Mouse (Mus musculus): Measurements from ENCODE around the gene Aldh8a1.
"Not testable (repeated sequence)": the region's sequence is repeated elsewhere in the genome, so short reads cannot be mapped to it uniquely, and the experiment has no call there.

Gene Aldh8a1

GRCm38 (mm10) chr10:21367481-21367880, 9.6 kb upstream of the Aldh8a1 start:
- no peak for DNase-seq (ENCODE audit: low spot score)

- DNase-seq (ENCODE audit: low spot score), result no peak
Observed at GRCm38 (mm10) chr10:21369586-21369985, 7.5 kb upstream of the Aldh8a1 start.

GRCm38 (mm10) chr10:21372271-21372670, 4.8 kb upstream of the Aldh8a1 start:
- no peak for DNase-seq (ENCODE audit: low spot score)

- peak; percentile 4 for DNase-seq (ENCODE audit: low spot score)
Observed at GRCm38 (mm10) chr10:21378196-21378944, 1.3 kb downstream of the Aldh8a1 start.

GRCm38 (mm10) chr10:21382914-21383313, 5.8 kb downstream of the Aldh8a1 start:
- peak; percentile 68 for DNase-seq (ENCODE audit: low spot score)

- DNase-seq (ENCODE audit: low spot score), result no peak
Observed at GRCm38 (mm10) chr10:21385111-21385663, 8.1 kb downstream of the Aldh8a1 start.

- DNase-seq (ENCODE audit: low spot score), result no peak
Observed at GRCm38 (mm10) chr10:21389075-21389474, 12.0 kb downstream of the Aldh8a1 start.

GRCm38 (mm10) chr10:21390440-21390839, 13.3 kb downstream of the Aldh8a1 start:
- DNase-seq (ENCODE audit: low spot score), result no peak

- no peak for DNase-seq (ENCODE audit: low spot score)
Observed at GRCm38 (mm10) chr10:21391286-21391685, 14.2 kb downstream of the Aldh8a1 start.

GRCm38 (mm10) chr10:21393390-21393789, 16.3 kb downstream of the Aldh8a1 start:
- DNase-seq (ENCODE audit: low spot score), result no peak

GRCm38 (mm10) chr10:21395426-21396139, 18.5 kb downstream of the Aldh8a1 start:
- DNase-seq (ENCODE audit: low spot score), result no peak

- not testable (repeated sequence) for DNase-seq (ENCODE audit: low spot score)
Observed at GRCm38 (mm10) chr10:21398873-21399425, 21.9 kb downstream of the Aldh8a1 start.

- DNase-seq (ENCODE audit: low spot score), result no peak
Observed at GRCm38 (mm10) chr10:21399622-21400021, 22.5 kb downstream of the Aldh8a1 start.

- DNase-seq (ENCODE audit: low spot score), result no peak
Observed at GRCm38 (mm10) chr10:21400031-21400430, 22.9 kb downstream of the Aldh8a1 start.

- DNase-seq (ENCODE audit: low spot score), result no peak
Observed at GRCm38 (mm10) chr10:21400453-21400852, 23.4 kb downstream of the Aldh8a1 start.

GRCm38 (mm10) chr10:21401259-21401658, 24.2 kb downstream of the Aldh8a1 start:
- no peak for DNase-seq (ENCODE audit: low spot score)

- no peak for DNase-seq (ENCODE audit: low spot score)
Observed at GRCm38 (mm10) chr10:21404822-21405221, 27.7 kb downstream of the Aldh8a1 start.

GRCm38 (mm10) chr10:21405707-21406534, 28.8 kb downstream of the Aldh8a1 start:
- no peak for DNase-seq (ENCODE audit: low spot score)

GRCm38 (mm10) chr10:21410711-21411110, 33.6 kb downstream of the Aldh8a1 start:
- DNase-seq (ENCODE audit: low spot score), result no peak

- DNase-seq (ENCODE audit: low spot score), result no peak
Observed at GRCm38 (mm10) chr10:21411621-21412205, 34.6 kb downstream of the Aldh8a1 start.

GRCm38 (mm10) chr10:21415031-21415430, 37.9 kb downstream of the Aldh8a1 start:
- DNase-seq (ENCODE audit: low spot score), result no peak

Measured in lung, postnatal 25 days (tissue).